Mouse (Mus musculus) lung, postnatal 25 days (tissue): ENCODE results near the gene Tmem110.
A peak's percentile ranks its signal among the peaks of the same experiment; 100 is the strongest.

Experiments
- DNase-seq: peaks from one replicate; pipeline ENCODE4 v3.0.0; 2022; ENCODE audit warnings: low spot score

The Tmem110 gene

DNA sequence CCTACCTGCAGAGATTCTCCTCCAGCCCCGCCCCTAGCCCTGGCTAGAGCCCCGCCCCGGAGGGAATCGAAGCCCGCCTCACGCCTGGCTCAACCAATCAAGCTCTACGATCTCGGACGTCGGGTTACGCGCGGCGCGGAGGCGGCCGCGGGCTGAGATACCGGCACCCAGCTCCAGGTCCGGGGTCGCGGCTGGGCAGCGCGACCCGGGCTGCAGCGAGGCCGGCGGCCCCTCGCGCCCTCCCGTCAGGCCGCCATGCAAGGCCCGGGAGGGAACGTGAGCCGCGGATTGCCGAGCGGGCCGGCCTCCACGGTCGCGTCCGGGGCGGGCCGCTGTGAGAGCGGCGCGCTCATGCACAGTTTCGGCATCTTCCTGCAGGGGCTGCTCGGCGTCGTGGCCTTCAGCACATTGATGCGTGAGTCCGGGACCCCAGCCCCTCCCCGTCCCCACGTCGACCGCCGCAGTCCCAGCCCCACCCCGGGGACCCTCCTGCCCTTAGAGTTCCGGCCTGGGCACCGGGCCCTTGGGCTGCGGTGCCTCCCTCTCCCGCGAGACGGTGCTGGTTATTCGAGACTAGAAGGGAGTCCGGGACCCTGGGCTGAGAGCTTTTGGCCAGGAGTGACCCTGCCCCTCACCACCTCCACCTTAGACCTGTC is at the start of gene Tmem110:
Gene Tmem110, plus strand, starts transcription at position 115 of the 656 bp plus-strand sequence.
- DNase-seq = peak; percentile 92

DNA sequence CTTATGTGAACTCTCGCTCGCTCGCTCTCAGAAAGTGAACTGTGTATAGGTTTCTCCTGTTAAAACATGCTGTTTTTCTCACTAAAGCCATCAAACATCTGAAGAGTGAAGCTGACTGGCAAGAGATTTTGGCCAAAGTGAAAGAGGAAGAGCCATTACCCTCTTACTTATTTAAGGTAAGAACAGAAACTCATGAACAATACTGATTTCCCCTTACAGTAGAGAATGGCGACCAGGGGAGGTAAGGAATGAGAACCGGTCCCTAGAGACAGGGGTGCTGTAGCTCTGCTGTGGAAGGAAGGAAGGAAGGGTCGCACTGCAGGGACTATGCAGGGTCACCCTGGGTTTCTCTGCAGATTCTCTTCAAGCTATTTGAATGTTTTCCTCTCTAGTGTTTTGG is 40.8 kb upstream of the Tmem110 start:
- DNase-seq = no peak

- no peak for DNase-seq
These were observed 35.9 kb upstream of the Tmem110 start for GRCm38 (mm10) chr14:30789471-30789870.

- DNase-seq = no peak
These were observed 32.5 kb upstream of the Tmem110 start for GRCm38 (mm10) chr14:30792871-30793270.

DNA sequence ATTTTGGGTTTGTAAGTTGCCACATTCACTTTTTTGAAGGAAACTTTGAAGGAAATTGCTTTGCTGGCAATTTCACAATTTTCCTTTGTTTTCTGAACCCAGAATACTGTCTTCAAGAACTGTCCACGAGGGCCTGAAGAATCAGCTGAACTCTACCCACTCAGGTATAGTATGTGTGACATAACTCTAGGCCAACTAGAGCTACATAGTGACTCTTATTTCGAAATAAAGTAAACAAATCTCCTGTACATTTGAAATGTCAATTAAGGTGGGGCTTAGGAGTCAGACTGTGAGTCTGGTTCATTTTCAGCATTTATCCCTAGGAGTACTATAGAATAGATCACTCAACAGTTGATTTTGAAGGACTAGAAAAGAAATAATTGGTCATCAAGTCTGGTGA is 23.6 kb upstream of the Tmem110 start:
- DNase-seq = no peak

DNA sequence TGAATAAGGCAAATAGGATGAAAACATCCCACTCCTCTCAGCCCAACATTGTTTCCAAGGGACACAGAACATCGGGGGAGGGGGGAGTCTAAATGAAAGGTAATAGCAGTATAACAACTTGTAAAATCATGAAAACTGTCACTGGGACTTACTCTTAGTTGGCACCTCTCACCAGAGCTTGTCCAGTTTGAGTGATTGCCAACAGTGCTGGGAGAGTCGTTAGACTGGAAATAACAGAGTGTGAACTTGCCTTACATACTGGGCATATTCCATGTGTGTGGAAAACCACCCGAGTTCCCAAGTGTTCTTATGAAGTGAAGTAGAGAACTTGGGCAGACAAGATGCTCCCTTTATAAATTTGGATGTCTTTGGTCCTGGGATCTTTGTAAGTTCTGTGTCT is 4.3 kb upstream of the Tmem110 start:
- no peak for DNase-seq

- DNase-seq = peak; percentile 57
These were observed 864 bp upstream of the Tmem110 start for GRCm38 (mm10) chr14:30824456-30824995.

DNA sequence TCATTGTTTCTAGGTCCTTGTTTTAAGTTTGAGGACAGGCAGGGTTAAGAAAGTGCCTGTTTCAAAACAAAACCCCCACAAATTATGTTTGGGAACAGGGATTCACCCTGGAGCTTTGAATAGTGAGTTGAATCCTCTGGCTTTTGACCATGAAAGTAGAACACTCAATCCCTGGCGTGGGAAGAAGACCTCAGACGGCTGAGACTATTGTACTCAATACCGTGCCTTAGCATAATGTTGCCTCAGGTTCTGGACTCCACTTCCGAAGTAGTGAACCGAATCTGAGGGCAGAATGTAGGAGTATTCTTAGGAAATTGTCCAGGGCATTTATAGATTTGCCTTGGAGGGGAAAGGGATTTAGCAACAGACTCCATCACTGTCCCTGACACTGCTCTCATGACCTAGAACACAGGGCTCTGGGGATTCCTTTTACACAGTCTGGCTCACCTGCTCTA is 342 bp upstream of the Tmem110 start:
- no peak for DNase-seq

- DNase-seq = no peak
These were observed 1.1 kb downstream of the Tmem110 start for GRCm38 (mm10) chr14:30826174-30827140.

- DNase-seq = no peak
These were observed 2.1 kb downstream of the Tmem110 start for GRCm38 (mm10) chr14:30827480-30827879.

GRCm38 (mm10) chr14:30828077-30828476 is 2.7 kb downstream of the Tmem110 start:
- peak; percentile 30 for DNase-seq

GRCm38 (mm10) chr14:30828635-30829460 is 3.5 kb downstream of the Tmem110 start:
- peak; percentile 88 for DNase-seq

- no peak for DNase-seq
These were observed 12.1 kb downstream of the Tmem110 start for GRCm38 (mm10) chr14:30837416-30837996.

DNA sequence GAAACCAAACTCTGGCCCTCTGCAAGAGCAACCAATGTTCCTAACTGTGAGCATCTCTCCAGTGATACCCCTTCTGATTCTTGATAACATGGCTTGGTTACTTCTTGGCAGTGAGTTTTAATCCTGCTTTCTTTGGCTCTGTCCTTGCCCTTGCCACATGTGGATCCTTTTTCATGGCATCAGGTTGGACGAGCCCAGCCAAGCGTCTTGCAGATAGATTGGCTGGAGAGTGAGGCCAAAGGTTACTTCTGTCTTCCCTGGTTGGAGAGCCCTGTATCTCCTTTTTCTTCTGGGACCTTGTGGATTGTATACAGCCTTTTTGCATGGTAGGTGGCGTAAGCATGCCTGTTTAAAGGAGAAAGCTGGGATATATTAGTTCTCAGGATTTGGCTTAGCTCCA is 18.3 kb downstream of the Tmem110 start:
- no peak for DNase-seq

DNA sequence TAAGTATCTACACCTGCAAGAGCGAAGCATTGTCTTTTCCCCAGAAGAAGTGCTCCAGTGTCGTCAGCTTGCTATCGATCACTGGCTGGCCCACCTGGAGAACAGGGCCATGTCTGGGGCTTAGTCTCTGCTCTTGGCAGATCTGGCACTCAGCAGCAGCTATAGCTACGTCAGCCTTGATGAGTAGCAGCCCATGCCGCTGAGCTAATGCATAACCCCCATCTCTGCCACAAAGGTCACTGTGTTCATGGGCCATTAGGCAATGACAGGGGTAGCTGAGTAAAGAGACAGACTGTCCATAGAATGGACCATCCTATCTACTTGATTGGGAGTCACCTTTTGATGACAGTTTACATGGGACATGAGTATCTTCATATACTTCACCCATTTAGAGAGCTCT is 25.1 kb downstream of the Tmem110 start:
- DNase-seq = no peak

GRCm38 (mm10) chr14:30852325-30852724 is 26.9 kb downstream of the Tmem110 start:
- DNase-seq = no peak

DNA sequence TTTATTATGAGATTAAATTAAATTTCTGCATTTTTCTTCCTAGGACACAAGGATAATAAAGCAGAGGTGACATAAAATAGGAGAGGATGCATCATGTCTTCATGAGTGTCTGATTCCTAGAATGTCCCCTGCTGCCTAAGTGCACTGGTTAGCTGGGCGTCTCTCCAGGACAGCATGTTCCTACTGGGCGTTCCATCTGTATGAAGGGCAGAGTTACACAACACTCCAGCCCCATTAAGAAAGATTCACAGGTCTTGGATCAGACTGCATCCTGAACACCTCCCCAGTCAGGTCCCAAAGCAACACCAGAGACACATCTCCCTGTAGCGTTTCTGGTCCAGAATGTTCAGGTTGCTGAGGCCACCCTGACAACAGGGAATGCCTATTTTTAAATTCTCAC is 29.9 kb downstream of the Tmem110 start:
- no peak for DNase-seq

GRCm38 (mm10) chr14:30856885-30857507 is 31.6 kb downstream of the Tmem110 start:
- no peak for DNase-seq

DNA sequence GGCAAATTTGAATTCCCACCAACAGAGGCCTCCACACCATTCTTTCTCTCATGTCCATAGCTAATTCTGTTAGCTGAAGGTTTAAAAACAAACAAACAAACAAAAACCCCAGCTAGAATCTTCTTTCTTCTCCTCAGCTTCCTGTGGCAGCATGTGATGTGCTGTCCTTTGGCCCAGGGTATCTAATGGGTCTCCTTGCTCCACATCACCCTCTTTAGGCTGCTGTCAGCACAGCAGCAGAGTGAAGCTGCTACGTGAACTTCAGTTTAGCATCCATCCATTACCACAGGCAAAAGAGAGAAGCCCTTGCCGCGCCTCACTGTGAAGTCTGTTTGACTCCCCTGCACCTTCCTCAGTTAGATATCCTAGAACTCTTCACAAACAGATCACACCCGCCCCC is 32.6 kb downstream of the Tmem110 start:
- no peak for DNase-seq

DNA sequence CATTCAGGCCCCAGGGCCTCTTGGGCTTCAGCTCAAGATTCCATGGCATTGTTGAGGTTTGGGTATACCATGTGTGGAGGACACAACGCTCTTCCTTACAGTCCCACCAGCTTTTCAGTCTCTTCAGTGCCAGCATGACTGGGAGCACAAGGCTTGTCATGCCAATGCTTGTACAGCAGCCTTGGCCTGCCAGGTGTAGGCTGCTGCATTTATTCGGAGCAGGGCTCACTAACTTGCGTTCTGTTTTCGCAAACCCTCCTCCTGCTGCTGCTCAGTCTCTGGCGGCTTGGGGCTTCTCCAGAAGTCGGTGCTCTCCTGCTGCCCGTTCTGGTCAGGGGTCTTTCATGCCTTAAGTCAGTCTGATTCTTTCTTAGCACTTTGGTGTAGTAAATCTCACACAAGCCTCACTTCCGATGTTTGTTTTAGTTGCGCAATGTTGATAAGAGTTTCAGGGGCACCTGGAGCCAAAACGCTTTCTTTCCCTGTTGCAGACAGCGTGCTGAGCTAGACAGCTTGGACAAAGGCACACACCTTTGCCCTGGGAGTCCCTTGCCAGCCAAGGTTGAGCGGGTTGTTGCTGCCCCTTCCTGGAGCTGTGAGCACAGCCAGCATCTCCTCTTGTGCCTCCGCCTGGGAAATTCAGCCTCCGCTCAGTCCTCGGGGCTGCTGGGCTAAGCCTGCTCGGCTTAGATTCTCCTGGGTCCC is 36.2 kb downstream of the Tmem110 start:
- peak; percentile 70 for DNase-seq
